Mouse (Mus musculus): ENCODE data around the gene Vipas39.

Vipas39 gene

DNA sequence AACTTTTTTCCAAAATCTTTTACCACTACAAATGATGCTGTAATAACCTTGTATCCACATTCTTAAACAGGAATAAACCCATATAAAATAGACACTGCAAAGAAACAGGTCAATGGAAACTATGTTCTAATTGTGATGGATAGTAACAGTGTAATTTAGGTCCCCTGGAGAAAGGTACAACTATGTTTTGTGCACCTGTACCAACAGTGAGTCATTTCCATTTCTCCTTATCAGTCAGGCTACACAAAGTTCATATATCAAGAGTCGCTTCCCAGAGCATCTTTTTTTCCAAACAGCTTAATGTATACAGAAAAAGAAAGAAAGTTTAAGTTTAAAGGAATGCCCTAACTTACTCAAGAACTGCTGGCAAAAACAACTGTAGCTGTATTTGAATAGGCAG, 71.0 kb downstream of the Vipas39 start:
- no peak for DNase-seq

GRCm38 (mm10) chr12:87193008-87193407, 73.0 kb downstream of the Vipas39 start:
- DNase-seq = no peak

Measured in embryo, embryonic 11 days (tissue).